Mouse (Mus musculus) heart, postnatal 0 days (tissue): ENCODE results near the gene Nrp1. TPM values are rescaled to one million over a fixed set of nuclear protein-coding genes. Genes with fewer than 3 reads are reported as not detected.

Source experiments
- ATAC-seq: fragments of 200-750 bp; cut with Nextera tagmentation; 2 replicates; pipeline ENCODE4 v1.8.0; 2017; ENCODE audit warnings: low read depth, moderate number of reproducible peaks, moderate library complexity; ENCODE audit not compliant: insufficient read depth
- DNase-seq: peaks from one replicate; pipeline ENCODE4 v3.0.0-alpha.2; 2016; ENCODE audit warnings: low spot score
- H3K27ac ChIP-seq: fragments of 300-500 bp; sonication (generic); 2 replicates; pipeline ENCODE4 v1.5.1; 2014; ENCODE audit warnings: low read depth, mild to moderate bottlenecking
- H3K27me3 ChIP-seq: fragments of 300-500 bp; sonication (generic); 2 replicates; pipeline ENCODE4 v1.6.1; 2014; ENCODE audit warnings: low read length, mixed read lengths; ENCODE audit not compliant: control insufficient read depth, insufficient read depth
- H3K36me3 ChIP-seq: fragments of 300-500 bp; sonication (generic); replicated peaks from 2 replicates; pipeline ENCODE4 v1.6.1; 2014; ENCODE audit warnings: low read length, mixed read lengths; ENCODE audit not compliant: control insufficient read depth, insufficient read depth
- H3K4me1 ChIP-seq: fragments of 300-500 bp; sonication (generic); 2 replicates; pipeline ENCODE4 v1.6.1; 2014; ENCODE audit warnings: antibody characterized with exemption; ENCODE audit not compliant: control insufficient read depth, insufficient read depth
- H3K4me2 ChIP-seq: fragments of 300-500 bp; sonication (generic); 2 replicates; pipeline ENCODE4 v1.6.1; 2014; ENCODE audit warnings: low read depth, mild to moderate bottlenecking, low read length, moderate library complexity
- H3K4me3 ChIP-seq: fragments of 300-500 bp; sonication (generic); 2 replicates; pipeline ENCODE4 v1.5.1; 2014; ENCODE audit warnings: low read depth, low read length
- H3K9ac ChIP-seq: fragments of 300-500 bp; sonication (generic); replicated peaks from 2 replicates; pipeline ENCODE4 v1.6.1; 2014; ENCODE audit warnings: low read depth, low read length, mixed read lengths
- H3K9me3 ChIP-seq: fragments of 300-500 bp; sonication (generic); replicated peaks from 2 replicates; pipeline ENCODE4 v1.6.1; 2016; ENCODE audit warnings: low read length; ENCODE audit not compliant: control insufficient read depth
- CTCF ChIP-seq: IDR thresholded peaks from 2 replicates; pipeline ENCODE4 v1.5.1; 2016; ENCODE audit warnings: antibody characterized with exemption, control low read depth, low read depth
- EP300 ChIP-seq: IDR thresholded peaks from 2 replicates; pipeline ENCODE4 v1.6.1; 2016; ENCODE audit warnings: antibody characterized with exemption, low read depth
- WGBS: fragments of 180-500 bp; shearing (Covaris S2); extraction: QIAGEN DNeasy Blood & Tissue Kit; methylation state at CpG from one replicate; pipeline ENCODE4 v1.1.7; 2014; 5-methylcytosine and 5-hydroxymethylcytosine counted together
- polyA plus RNA-seq: library from polyadenylated mRNA; unstranded; fragments of >200 nt; fragmentation: Nextera tagmentation; extraction: Ambion mirVana; gene quantifications from 2 replicates; pipeline ENCODE4 v1.2.1, GENCODE M21; 2015
- total RNA-seq: library from RNA; depleted of rRNA; stranded (reverse); fragments of >200 nt; gene quantifications from 2 replicates; pipeline ENCODE4 v1.2.3, GENCODE M21; 2014; ENCODE audit warnings: low replicate concordance

Nrp1 gene
- total and polyA plus RNA-seq, 2 experiments from 2014 or later: 90.5 to 122 TPM

DNA sequence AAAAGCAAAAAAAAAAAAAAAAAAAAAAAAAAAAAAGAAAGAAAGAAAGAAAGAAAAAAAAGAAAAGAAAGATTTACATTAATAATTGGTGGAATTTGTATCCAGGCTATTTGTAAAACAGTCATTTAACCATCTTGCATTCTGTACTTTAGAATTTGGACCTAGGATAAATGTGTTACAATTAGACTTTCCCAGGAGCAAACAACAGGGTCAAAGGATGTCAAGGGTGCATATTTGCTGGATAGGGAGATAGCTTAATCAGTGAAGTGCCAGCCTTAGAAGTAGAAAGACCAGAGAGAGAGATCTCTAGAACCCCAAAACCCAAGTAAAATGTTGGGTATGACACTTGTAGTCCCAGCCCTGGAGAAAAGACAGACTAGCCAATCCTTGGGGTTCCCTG, 19.5 kb upstream of the Nrp1 start:
- Histone ChIP-seq H3K27me3 (no peaks in the 10 kb centered on the region), H3K4me2 (no peak overlapping the region), H3K9me3 (no peaks in the 10 kb centered on the region), H3K4me3 (no peak overlapping the region), H3K4me1 (peaks cover 10% of the 10 kb centered on the region; the same call in 1 of the 2 replicates), H3K27ac (peak overlapping the region; percentile 70), H3K9ac (no peak overlapping the region), H3K36me3 (no peaks in the 10 kb centered on the region)
- ATAC-seq (no peak), DNase-seq (no peak)
- TF ChIP-seq EP300: no peak
- TF ChIP-seq CTCF: no peak

DNA sequence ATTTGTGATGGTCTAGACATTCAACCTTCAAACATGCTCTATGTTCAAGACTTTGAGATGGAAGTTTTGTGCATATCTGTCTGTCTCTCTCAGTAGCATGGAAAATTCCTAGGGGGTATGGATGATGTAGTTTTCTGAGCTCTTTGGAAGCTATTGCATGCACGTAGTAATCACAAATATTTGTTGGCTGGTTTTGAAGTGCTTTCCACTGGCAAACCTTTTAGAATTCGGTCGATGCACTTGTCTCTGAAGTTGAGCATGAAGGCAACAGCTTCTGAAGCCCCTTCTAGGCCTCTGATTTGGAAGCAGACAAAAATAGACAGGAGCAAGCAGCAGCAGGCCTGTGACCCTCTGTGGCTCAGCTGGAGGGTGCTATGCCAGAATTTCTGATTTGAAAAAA, 18.9 kb upstream of the Nrp1 start:
- Histone ChIP-seq H3K9me3 (no peaks in the 10 kb centered on the region), H3K9ac (no peak overlapping the region), H3K27ac (peak overlapping the region; percentile 70), H3K4me2 (no peak overlapping the region), H3K27me3 (no peaks in the 10 kb centered on the region), H3K36me3 (no peaks in the 10 kb centered on the region), H3K4me3 (no peak overlapping the region), H3K4me1 (peaks cover 10% of the 10 kb centered on the region; the same call in 1 of the 2 replicates)
- peak; percentile 37 for DNase-seq
- WGBS: 25% methylated on average over 3 of the region's 3 CpGs
- TF ChIP-seq CTCF (no peak), EP300 (no peak)
- ATAC-seq: peak; percentile 30; the same call in 1 of the 2 replicates

DNA sequence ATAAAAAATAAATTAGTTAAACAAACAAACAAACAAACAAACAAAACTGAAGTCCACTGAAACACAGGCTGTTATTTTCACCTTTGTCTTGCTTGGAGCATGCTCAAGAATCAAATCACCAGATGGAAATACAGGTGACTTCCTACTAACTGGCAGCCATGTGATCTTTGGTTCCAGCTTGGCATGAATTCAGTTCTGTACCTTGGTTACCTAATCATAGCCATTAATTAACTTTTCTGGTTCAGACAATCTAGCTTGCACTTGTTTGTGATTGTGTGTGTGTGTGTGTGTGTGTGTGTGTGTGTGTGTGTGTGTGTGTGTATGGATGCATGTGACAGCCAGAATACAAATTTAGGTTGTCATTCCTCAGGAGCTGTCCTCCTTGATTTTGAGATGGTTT, 8.0 kb upstream of the Nrp1 start:
- DNase-seq (no peak), ATAC-seq (no peak)
- no peaks in the 10 kb centered on the region for H3K27me3 ChIP-seq
- H3K9ac ChIP-seq: no peak overlapping the region
- no peaks in the 10 kb centered on the region for H3K36me3 ChIP-seq
- TF ChIP-seq EP300: no peak
- TF ChIP-seq CTCF: no peak
- no peak overlapping the region for H3K4me3 ChIP-seq
- no peaks in the 10 kb centered on the region for H3K9me3 ChIP-seq
- no peak overlapping the region for H3K4me2 ChIP-seq
- H3K27ac ChIP-seq: no peak overlapping the region
- no peaks in the 10 kb centered on the region for H3K4me1 ChIP-seq

DNA sequence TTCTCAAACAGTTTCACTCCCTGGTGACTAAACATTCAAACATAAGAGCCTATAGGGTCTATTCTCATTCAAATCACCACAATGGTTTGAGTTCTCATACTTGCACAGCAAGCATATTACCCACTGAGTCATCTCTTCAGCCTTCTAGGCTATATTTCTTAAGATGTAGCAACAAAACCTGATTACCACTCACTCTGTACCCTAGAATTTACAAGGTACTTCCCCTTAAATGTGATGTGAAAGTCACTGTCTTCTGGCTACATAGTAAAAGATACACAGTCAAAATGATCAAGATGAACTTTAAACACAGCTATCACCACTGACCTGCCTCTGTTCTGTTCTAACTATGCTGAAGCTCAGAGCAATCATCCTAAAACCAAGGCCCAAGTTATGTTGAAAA, 7.2 kb upstream of the Nrp1 start:
- H3K4me2 ChIP-seq: no peak overlapping the region
- DNase-seq (no peak), ATAC-seq (no peak)
- TF ChIP-seq CTCF: no peak
- TF ChIP-seq EP300: no peak
- no peak overlapping the region for H3K27ac ChIP-seq
- no peak overlapping the region for H3K9ac ChIP-seq
- H3K4me1 ChIP-seq: peaks cover 6% of the 10 kb centered on the region
- no peaks in the 10 kb centered on the region for H3K27me3 ChIP-seq
- no peak overlapping the region for H3K4me3 ChIP-seq
- no peaks in the 10 kb centered on the region for H3K36me3 ChIP-seq
- H3K9me3 ChIP-seq: no peaks in the 10 kb centered on the region

DNA sequence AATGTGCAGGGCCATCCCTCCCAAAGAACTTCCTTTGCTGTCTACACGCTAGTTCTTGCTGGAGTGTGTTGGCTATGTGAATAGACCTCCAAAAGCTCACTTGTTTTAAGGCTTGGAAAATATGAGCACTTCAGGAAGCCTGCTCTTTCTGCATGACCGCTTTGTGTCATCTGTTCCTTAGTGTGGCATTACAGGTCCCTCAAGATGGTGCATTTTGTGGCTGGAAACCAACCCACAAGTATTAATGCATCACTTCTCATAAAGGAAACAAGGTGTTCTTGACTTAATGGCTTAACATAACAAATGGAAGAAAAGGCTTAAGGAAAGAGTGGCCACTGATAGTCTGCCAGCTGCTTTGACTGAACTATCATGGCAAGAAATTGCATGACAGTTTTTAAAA, 5.6 kb upstream of the Nrp1 start:
- TF ChIP-seq CTCF: no peak
- TF ChIP-seq EP300: no peak

DNA sequence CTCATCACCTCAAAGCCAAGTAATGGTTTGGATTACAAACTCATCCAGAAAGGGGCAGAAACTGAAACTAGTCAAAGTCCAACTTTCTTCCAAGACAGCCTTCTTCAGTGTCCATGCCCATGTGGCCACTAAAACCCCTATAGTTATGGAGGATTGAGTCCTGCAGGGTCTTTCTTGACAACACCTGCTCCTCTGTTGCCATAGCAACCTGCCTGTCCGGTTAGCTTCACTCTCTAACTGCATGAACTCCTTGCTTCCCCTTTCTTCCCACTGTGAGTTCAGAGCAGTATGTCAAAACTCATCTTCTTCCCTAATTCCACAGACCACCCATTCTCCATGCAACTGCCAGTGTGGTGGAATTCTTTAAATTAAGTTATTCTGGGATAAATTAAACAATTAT, 4.4 kb upstream of the Nrp1 start:
- DNase-seq (no peak), ATAC-seq (no peak)
- Histone ChIP-seq H3K27ac (no peak overlapping the region), H3K4me2 (no peak overlapping the region), H3K27me3 (no peaks in the 10 kb centered on the region), H3K9ac (no peak overlapping the region), H3K4me1 (peaks cover 11% of the 10 kb centered on the region), H3K36me3 (no peaks in the 10 kb centered on the region), H3K4me3 (no peak overlapping the region), H3K9me3 (no peaks in the 10 kb centered on the region)
- TF ChIP-seq CTCF (no peak), EP300 (no peak)
- WGBS: 73% methylated on average over 1 of the region's 1 CpGs

More for the DNA sequence above, 5.6 kb upstream of the Nrp1 start:
- H3K36me3 ChIP-seq: no peaks in the 10 kb centered on the region
- no peak overlapping the region for H3K4me3 ChIP-seq
- H3K4me2 ChIP-seq: no peak overlapping the region
- 87% methylated on average over 2 of the region's 2 CpGs for WGBS
- peaks cover 11% of the 10 kb centered on the region for H3K4me1 ChIP-seq
- H3K9me3 ChIP-seq: no peaks in the 10 kb centered on the region
- H3K27ac ChIP-seq: no peak overlapping the region
- DNase-seq: no peak
- no peak for ATAC-seq
- H3K9ac ChIP-seq: no peak overlapping the region
- H3K27me3 ChIP-seq: no peaks in the 10 kb centered on the region
